Mouse (Mus musculus): ENCODE results near the gene Rasgef1a.

The Rasgef1a gene

DNA sequence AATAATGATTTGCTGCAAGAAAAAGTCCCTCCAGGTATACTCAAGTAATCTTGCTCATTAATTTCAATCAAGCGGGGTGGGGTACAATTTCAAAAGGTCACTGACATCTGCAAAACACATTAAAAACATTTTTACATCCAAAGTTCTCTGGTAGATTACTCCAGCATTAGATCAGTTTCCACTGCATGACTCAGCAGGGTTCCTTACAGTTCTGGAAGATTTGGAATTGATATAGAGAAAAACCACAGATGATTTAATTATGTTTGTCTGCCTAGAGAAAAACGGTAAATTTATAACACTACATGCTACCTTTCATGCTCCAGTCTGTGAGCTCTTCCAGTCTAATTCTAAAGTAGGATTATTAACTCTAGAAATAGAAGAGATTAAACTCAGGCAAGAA is 118.8 kb downstream of the Rasgef1a start:
- no peak for DNase-seq (ENCODE audit: low spot score in 2 of 2)

DNA sequence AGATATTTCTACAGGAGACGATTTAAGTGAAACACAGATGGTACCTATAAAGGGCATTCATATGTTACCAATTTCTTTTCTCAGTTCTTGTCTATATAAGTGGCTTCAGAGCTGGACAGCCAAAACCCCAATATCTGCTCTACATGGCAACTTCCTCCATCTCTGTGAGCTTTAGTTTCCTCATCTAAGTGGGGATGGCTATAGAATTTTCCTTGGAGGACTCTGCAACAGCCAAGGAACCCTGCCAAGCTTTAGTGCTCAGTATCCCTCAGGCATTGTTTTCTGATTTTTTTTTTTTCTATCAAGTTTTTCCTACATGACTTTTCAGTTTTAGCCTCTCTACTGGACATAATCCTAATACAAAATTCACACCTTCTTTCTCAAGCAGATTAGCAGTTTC is 123.2 kb downstream of the Rasgef1a start:
- DNase-seq (ENCODE audit: low spot score in 2 of 2), result peak in 1 of 2 experiments; percentile 8

DNA sequence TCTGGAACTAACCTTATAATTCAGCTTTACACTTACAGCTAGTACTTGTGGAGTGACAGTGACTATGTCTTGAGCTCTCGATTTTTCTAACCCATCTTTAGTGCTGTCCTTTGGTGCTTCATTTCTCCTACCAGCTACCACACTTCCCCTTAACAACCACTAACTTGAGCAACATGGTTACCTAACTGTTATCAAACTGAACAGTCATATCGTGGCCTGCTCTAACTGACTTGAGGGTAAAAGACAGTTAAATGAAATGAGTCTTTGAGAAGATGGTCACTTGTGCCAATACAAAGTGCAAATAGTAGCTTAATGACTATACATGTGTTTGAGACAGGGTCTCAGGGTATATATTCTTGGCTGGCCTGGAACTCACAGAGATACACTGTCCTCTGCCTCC is 125.9 kb downstream of the Rasgef1a start:
- peak in 1 of 2 experiments; percentile 24 for DNase-seq (ENCODE audit: low spot score in 2 of 2)

DNA sequence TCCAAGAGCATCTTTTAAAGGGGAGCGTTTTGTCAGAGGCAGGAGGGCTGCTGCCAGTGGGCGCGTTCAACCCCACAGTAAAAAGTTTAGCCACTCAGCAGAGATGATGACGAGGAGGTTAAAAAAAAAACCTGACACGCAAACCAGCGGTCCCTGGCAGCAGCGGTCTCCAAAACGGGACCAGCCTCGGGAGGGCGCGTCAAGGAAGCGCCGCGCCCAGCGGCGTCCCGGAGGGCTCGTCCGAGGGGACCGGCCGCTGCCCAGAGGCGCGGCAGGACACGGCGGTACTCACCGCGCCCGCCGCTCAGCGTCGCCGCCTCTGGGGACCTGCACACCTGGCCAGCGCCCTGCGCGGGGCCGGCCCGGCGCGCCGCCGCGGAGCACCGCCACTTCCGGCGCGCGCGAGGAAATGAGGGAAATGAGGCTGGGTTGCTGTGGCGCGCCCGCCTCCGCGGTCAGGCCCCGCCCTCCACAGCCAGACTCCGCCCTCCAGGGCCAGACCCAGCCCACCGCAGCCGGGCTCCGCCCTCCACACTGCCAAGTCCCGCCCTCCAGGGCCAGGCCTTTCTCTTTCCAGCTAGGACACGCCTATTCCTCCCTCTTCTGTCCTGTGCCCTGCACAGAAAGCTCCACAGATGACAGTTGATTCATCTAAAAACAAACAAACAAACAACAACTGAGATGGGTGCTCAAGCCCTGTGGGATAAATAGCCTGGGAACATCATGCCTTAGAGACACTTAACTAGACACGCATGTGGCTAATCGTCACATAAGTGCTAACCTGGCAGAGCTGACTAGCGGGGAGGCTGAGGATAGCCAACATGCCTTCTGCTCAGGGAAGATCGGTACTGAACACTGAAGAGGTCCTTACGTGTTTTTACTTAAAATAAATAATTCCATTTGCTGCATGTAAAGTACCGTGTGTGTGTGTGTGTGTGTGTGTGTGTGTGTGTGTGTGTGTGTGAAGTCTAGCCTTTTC is 127.8 kb downstream of the Rasgef1a start, which contains the start of gene Csgalnact2:
Gene Csgalnact2, minus strand, starts transcription at position 410 of the 979 bp plus-strand sequence.
- peak; percentile 89 for DNase-seq (ENCODE audit: low spot score in 2 of 2)

DNA sequence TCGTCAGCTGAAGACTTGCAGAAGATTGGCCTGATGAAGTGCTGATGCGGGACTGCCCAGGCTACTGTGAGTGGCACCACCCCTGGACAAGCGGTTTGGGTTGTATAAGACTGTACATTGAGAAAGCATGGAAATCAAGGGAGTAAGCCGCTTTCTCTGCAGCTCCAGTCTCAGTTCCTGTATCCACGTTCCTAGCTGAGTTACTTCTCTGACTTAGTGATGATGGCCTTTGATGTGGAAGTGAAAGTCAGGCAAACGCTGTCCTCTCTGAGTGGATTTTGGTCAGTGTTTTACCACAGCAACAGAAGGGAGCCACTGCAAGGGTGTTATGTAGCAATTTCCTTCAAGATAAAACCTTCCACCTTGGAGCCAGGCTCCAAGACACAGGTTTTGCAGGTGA is 129.7 kb downstream of the Rasgef1a start:
- peak in 1 of 2 experiments; percentile 17 for DNase-seq (ENCODE audit: low spot score in 2 of 2)

Measured in spleen, postnatal 36 days (tissue).